Mouse (Mus musculus) adrenal gland, adult 18-20 months (tissue): ENCODE measurements around the gene Thap7. TPM values are rescaled to one million over a fixed set of nuclear protein-coding genes. Genes with fewer than 3 reads are reported as not detected.
"Not testable (repeated sequence)": the region's sequence is repeated elsewhere in the genome, so short reads cannot be mapped to it uniquely, and the experiment has no call there.

Source experiments
- DNase-seq, 2 experiments: peaks; one replicate each; pipeline ENCODE4 v3.0.0; 2021 to 2022; ENCODE audit warnings: low spot score in 2 of 2
- long read RNA-seq, 2 experiments: library from polyadenylated mRNA; stranded (forward); transcript quantifications; one replicate each; pipeline ENCODE4 v2.0.0; 2021
- total RNA-seq, 2 experiments: library from RNA; stranded (reverse); gene quantifications; 1 replicate in 1 of 2; 2 replicates in 1 of 2; pipeline ENCODE4 v1.2.3; 2021

Gene Thap7
- 10 to 100 TPM; 35.1 to 38.5 TPM for total RNA-seq
- long read RNA-seq, experiment 1, partial matches to known transcripts, result 2 of 15 reads
- long read RNA-seq, experiment 1, other reads (novel, unspliced or antisense), result 4 of 15 reads
- long read RNA-seq, experiment 2, transcript Thap7-201 (5 exons, 1,248 nt), result major isoform, 6 of 37 reads
- long read RNA-seq, experiment 2, transcript Thap7-208 (2 exons, 454 nt), result major isoform, 6 of 37 reads
- long read RNA-seq, experiment 2, transcript Thap7-202 (4 exons, 734 nt), result major isoform, 6 of 37 reads
- long read RNA-seq, experiment 2, transcript Thap7-203 (4 exons, 895 nt), result minor isoform, 5 of 37 reads
- long read RNA-seq, experiment 2, partial matches to known transcripts, result 5 of 37 reads
- long read RNA-seq, experiment 2, other reads (novel, unspliced or antisense), result 6 of 37 reads

DNA sequence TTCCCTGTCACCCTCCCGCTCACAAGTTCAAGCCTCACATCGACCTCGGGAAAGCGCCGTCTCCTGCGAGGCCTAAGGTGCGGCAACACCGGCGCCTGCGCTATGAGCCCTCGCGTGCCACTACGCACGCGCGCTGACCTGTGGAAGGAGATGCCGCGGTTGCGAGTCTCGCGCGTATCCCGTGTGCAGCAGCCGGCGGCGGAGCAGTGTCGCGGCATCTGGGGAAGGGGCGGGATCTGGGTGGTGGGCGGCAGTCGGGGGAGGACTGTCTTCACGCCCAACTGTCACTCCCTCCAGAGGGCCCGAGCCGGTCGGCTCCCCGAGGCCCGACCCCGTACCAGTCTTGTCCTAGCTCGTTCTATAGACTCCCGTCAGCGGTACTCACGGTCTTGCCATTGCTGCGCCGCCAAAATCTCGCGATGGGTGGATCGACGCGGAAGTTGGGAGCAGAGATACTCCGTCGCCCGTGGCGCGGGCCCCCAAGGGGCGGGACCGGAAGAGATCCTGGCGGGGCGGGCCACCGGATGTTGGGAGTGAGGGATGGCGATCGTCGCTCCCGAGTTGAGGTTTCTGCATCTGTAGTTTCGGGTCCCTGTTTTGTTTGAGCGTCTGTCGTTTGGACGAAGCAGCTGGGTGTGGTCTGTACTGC, at the start of gene Thap7:
Gene Thap7 (minus strand): TSS at position 497 of the 649 bp plus-strand sequence.
- peak; percentile 96 to 97 for DNase-seq

DNA sequence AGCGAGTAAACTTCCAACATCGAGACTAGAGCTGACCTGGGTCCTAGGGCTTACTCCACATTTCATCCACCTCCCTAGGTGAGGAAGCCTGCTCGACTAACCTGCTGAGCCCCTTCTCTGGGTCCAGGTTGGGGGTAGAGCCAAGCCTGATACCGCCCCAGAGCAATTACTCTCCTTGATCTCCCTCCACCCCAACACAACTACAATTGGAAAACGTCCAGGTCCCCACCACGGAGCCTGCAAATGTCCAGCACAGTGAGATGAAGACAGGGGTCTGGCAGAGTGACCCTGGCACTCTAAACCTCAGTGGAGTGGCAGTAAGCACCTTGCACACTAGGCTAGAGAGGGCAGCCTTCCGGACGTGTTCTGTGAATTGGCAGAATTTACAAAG, 45.9 kb upstream of the Thap7 start:
- DNase-seq, result no peak

DNA sequence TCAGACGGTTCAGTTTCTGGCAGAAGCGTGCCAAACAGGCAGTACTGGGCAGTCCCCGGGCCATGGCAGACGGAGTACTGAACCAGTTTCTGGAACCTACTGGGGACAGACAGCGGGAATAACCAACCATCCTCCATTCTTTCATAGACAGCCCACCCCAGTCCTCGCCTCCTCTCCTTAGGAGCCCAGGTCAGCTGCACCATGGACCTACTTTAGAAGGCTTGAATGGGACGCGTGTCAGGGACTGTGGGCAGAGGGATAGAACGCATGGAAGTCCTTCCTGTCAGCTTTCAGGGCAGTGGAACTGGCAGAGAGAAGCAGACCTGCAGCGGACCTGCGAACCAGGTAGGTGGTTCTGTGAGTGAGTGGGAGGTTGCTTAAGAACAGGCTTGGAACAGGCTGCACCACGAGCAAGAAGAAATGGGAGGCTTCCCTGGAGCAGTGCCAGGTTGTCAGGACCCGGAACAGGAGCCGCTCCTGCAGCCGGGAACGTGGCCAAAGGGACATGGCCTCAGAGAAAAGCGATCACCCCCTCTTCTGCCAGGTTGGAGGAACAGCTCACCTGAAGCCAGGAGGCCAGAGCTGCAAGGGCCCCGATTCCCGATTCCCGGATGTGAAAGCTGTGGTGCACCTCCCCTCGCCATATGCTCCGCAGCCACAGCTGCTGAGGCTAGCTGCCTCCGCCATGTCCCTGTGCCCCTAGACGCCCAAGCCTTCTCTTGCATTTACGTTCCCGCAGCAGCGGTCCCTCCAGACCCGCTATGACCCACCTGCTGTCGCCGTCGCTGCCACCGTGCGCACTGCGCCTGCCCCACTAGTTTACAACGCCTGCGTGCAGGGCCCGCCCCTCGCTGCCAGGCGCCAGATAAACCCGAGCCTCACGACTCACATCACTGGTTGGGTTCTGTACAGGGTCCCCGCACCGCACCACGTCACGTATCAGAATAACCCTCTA, 45.2 kb upstream of the Thap7 start:
- peak; percentile 45 to 51 for DNase-seq

DNA sequence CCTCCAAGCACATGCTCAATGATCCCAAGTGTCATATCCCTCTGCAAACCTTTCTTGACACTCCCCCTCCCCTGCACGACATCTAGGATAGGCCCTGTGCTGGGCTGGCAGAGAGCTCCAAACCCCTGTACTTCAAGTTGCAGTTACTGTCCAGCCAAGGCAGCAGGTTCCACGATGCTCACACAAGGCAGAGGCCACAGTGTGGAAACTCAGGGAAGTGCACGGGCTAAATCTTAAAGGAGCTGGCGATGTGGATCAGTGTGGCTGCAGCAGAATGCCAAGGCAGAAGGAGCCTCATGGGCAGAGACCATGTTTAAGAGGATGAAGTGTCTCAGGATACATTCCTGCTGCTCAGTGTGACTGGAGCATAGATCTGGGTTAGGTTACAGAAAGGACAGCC, 35.2 kb upstream of the Thap7 start:
- DNase-seq, result no peak

DNA sequence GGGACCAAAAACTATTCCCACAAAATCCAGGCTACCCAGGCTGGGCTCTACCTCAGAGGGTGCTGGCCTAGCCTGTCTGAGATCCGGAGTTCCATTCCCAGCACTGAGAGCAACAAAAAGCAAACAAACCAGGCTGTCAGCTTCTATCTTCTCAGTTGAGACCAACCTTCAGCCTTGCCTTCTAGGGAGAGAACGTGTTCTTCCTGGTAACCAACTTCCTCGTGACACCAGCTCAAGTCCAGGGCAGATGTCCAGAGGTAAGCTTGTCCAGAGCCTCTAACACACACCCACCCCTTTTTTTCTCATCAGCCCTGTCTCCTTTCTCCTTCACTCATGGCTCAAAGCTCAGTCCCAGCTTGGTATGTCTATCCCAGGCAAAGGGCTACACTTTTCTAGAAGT, 33.8 kb upstream of the Thap7 start:
- DNase-seq, result no peak

DNA sequence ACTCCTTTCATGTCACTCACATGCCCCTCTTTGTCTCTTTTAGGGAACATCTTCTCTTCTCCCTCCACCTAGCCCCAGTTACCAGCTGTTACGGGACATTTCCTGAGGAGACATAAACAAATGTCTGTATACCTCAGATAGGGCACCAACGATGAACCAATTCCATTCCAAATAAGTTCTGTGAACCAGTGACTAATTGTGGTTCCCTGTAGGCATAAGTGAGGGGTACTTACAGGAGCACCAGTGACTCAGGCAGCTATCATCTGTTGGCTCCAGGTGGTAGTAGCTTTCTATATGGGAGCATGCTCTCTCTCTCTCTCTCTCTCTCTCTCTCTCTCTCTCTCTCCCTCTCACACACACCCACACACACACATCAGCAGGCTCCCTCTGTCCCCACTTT, 33.3 kb upstream of the Thap7 start:
- DNase-seq, result no peak

DNA sequence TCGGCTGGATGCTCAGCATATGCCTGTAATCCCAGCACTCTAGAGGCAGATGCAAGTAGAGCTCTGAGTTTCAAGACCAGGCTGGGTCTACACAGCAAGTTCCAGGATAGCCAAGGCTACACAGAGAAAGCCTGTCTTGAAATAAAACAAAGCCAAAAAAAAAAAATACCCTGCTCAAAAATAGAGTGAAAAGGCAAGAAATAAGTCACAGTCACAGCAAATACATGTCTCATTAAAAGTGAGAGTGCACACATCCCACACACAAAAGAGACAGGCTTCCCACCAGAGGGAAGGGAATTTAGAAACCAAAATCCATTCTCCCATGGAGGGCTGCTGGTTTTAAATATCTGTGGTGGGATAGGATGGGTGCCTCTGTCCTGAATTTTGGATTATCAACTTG, 32.6 kb upstream of the Thap7 start:
- DNase-seq, result no peak

- peak in 1 of 2 experiments; percentile 19 for DNase-seq
Observed at GRCm38 (mm10) chr16:17561751-17562208, 30.8 kb upstream of the Thap7 start, which contains the start of gene P2rx6. TSS of gene P2rx6 (plus strand) at chr16:17561885.

DNA sequence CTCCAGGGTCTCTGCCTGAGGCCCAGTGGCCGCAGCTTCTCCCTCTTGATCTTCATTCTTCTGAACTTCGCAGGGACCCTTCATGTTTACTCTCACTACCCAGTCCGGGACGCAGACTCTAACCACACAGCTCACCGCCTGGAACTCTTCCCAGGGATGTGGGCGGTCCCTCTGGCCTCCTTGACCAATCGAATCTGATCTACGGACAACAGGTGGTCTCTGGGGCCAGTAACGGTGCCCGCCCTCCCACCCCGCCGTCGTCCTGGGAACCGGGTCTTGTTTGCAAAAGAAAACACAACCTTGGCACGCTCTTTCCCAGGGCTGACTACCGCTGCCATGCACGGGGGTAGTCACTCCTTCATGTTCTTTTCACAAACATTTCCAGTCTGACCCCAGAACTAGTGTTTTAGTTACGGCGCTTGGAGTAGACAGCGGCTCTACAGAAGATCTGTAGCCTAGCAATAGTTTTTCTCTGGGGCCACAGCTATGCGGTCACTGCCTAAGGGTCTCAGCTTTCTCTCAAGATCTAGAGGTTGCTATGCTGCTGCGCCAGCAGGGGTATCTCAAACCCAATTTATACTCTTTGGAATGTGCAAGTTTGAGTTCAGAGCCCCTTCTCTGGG, 30.3 kb upstream of the Thap7 start, which contains the start of gene Lrrc74b:
Gene Lrrc74b (minus strand): TSS at position 120 of the 623 bp plus-strand sequence.
- DNase-seq, result peak in 1 of 2 experiments; percentile 23

DNA sequence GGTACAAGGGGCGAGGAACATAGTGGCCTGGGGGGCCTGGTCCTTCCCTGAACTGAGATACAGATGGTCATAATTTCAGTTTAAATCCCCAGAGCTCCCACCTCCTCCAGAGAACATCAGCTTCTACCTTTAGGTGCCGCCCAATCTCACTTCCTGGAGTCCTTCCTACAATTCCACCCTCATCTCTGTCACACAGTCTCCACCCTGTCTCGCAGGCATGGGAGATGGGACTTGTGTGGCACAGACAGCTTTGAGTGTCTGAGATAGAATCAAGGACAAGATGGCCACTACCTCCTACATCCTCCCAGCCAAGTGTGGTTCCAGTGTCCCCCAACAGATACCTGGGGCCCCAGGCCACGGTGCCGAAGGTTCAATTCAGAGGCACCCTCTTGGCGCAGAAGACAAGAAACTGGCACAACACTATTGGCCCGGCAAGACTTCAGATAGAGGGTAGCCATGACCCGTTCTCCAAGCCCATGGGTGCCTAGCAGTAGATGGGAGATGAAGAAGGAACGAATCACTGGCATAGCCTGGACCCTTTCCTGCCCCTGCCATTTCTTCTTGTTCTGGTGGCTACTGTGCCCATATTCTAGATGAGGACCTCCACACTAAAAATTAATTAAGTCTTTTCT, 28.6 kb upstream of the Thap7 start:
- no peak for DNase-seq

GRCm38 (mm10) chr16:17558811-17559210, 27.9 kb upstream of the Thap7 start:
- DNase-seq, result no peak

DNA sequence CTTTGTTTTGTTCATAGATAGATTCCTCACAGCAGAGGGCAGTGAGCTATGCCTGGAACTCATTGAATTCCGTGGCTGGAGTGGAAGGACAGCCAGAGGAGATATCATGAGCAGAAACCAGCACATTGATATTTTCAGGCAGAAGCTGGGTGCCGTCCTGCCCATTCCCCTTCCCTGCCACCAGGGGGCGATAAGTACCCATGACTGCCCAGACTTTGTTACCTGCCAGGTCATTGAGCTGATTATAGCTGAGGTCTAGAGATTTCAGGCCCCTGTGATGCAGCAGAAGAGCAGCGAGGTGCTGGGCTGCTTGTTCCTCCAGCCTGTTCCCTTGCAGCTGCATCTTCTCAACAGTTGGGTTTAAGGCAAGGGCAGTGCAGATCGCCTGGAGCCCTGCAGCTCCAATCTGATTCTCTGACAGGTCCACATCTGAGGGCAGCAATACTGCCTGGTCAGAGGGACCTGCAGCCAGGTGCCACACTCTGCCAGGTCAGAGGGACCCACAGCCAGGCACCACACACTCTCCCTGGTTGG, 27.1 kb upstream of the Thap7 start:
- DNase-seq, result peak; percentile 74 to 76

- DNase-seq, result no peak
Observed at GRCm38 (mm10) chr16:17556907-17557306, 26.0 kb upstream of the Thap7 start.

DNA sequence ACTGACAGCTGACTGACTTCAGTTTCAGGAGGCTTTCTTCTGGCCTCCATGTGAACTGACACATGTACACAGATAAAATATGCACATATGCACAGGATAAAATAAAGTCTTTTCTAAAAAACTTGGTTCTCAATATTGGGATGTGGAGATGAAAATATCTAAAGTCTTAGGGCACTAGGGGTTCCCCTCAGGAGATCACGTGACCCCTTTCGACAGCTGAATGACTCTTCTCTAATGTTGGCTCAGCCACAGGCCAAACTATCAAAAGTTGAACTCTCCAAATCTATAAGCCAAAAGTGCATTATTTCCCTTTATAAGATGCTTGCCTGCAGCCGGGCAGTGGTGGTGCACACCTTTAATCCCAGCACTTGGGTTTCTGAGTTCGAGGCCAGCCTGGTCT, 25.2 kb upstream of the Thap7 start:
- DNase-seq, result no peak

DNA sequence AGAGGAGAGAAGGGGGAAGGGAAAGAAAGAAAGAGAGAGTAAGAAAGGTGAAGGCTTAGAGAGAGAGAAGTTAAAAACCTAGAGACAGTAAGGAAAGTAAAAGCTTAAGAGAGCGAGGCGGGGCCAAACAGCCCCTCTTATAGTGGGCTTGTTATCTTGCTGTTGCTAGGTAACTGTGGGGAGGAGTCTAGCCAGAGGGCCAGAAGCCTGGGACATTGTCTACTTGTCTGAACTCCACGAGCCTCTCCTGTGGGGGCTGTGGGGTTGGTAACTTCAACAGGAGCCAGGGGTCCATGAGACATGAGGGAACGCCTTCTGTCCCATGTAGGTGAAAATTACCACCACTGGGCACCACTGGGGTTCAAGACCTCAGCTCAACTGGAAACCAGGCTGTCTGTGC, 23.8 kb upstream of the Thap7 start:
- not testable (repeated sequence) for DNase-seq

DNA sequence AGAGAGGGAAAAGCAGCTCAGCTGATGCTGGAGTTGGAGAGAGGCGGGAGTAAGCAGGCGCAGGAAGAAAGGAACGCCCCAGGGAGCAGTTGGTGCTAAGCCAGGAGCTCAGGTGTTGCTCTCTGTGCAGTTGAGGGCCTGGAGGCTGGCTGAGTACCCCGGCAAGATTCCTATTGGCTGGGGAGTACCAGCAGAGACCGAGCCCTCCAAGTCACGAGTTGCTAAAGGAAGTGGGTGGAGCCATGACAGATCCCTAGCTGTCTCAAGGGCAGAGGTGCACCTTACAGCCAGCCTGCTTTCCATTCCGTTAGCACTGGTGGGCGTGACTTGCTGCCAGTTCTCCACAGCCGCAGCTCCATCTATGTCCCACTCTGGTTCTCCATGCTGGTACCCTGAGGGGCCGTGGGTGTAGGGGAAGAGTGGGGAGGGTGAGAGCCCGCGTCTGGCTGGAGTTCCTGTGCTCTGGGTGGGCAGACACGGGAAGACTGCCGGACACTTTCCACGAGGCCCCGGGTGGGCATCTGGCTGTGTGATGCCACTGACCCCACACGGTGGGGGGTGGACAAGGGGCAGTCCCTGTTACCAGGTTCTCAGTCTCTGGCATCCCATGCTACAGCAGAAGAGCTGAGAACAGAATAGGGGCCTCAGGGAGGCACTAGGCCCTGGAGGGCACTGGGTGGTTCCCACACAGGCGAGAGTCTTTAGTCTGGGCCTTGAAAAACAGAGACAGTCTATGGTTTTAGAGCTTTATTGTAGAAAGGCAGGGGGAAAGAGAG, 23.2 kb upstream of the Thap7 start:
- no peak for DNase-seq

DNA sequence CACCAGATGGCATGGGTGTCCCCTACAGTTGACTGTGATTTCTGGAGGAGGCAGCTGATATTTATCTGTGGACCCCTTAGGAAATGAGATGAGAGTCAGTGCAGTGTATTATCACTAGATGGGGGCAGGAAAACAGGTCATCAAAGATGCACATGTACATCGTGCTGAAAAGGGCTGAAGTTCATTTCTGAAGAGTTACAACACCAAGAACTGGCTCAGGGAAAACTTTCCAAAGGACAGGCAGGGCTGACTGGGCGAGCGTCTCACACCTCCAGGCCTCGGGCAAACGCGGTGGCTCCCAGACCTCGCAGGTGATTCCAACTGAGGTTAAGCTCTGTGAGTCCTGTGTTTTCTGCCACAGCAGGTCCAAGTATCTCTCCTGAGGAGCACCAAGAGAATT, 21.9 kb upstream of the Thap7 start:
- DNase-seq, result no peak

GRCm38 (mm10) chr16:17542632-17543031, 11.7 kb upstream of the Thap7 start:
- DNase-seq, result no peak

GRCm38 (mm10) chr16:17536584-17536983, 5.6 kb upstream of the Thap7 start:
- no peak for DNase-seq
